Mouse (Mus musculus): Measurements from ENCODE around the gene Hspb8. TPM values are rescaled to one million over a fixed set of nuclear protein-coding genes. Genes with fewer than 3 reads are reported as not detected.
A peak's percentile ranks its signal among the peaks of the same experiment; 100 is the strongest.

Gene Hspb8
- polyA plus RNA-seq, 1 experiment from 2014 or later, result 5.4 TPM

DNA sequence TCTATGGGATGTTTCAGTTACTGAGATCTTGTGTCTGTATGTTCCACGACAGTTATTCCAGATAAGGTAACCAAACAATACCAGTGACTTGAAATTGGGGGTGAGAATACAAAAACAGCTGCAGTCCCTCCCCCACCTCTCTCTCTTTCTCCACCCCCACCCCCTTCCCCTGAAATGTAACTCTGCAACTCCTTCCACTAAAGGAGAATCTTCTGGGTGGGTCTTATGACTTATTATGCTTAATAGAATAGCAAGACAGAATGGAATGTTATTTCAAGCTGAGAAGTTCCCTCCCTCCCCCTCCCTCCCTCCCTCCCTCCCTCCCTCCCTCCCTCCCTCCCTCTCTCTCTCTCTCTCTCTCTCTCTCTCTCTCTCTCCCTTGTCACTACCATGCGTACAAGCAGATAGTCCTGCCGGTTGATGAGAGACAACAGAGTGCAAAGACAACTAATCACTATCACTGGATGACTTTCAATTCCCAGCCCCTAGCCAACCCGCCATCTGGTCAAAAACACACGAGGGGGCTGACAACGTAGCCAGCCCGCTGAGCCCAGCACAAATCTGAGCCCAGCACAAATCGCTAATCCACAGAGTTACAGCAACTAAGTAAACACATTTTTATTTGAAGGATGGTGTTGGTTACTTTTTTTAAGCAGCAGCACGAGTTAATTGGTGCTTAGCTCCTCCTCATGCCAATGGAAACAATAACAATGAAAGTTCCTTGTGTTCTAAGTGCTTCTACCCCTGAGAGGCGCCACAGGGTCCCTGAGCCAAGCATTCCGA is 25.9 kb upstream of the Hspb8 start:
- Histone ChIP-seq H3K27ac (ENCODE audit: low read depth, low read length) (0 out of 2 replicates have a peak overlapping the region, but pooled peaks have one; percentile 1), H3K36me3 (ENCODE audit: control insufficient read depth, insufficient read depth, low read length) (peaks cover 40% of the 10 kb centered on the region), H3K4me3 (ENCODE audit: low read depth, low read length) (no peak overlapping the region), H3K27me3 (replicated peaks; ENCODE audit: control insufficient read depth, insufficient read depth, low read length) (no peaks in the 10 kb centered on the region), H3K9me3 (replicated peaks; ENCODE audit: control insufficient read depth, low read length) (no peaks in the 10 kb centered on the region), H3K4me1 (ENCODE audit: control insufficient read depth, insufficient read depth, low read length) (peaks cover 10% of the 10 kb centered on the region), H3K9ac (ENCODE audit: low read length) (no peak overlapping the region), H3K4me2 (ENCODE audit: low read length) (no peak overlapping the region)
- WGBS, result 3% methylated on average over 11 of the region's 11 CpGs
- ATAC-seq (peak; percentile 46; the same call in 1 of the 2 replicates), DNase-seq (ENCODE audit: low spot score) (peak; percentile 62)

DNA sequence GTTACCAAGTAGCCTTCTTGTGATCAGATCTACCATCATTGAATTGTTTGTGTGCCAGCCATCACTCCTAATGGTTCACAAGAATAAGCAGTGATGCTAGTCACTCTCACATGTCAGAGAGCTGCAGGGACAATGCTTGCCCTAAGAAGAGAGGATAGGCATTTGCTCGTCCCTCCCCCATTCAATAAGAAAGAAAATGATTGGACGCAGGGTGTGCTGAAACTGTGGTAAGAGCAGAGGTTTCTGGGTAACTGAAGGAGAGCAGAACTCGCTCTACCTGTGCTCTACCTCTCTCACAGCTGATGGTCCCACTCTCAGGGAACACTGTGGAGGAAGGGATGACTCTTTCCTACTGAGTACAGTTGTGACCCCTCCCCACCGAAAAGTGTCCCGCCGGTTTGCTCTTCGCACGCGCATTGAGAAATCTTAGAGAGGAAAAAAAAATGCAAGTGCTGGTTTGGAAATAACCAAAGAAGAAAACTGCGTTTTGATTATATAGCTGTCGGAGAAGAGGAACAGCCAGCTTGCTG is 25.2 kb upstream of the Hspb8 start:
- Histone ChIP-seq H3K9me3 (replicated peaks; ENCODE audit: control insufficient read depth, low read length) (no peaks in the 10 kb centered on the region), H3K4me1 (ENCODE audit: control insufficient read depth, insufficient read depth, low read length) (peaks cover 8% of the 10 kb centered on the region), H3K27me3 (replicated peaks; ENCODE audit: control insufficient read depth, insufficient read depth, low read length) (no peaks in the 10 kb centered on the region), H3K4me2 (ENCODE audit: low read length) (no peak overlapping the region), H3K4me3 (ENCODE audit: low read depth, low read length) (no peak overlapping the region), H3K27ac (ENCODE audit: low read depth, low read length) (no peak overlapping the region), H3K9ac (ENCODE audit: low read length) (no peak overlapping the region), H3K36me3 (ENCODE audit: control insufficient read depth, insufficient read depth, low read length) (peaks cover 41% of the 10 kb centered on the region)
- 45% methylated on average over 11 of the region's 11 CpGs for WGBS
- DNase-seq (ENCODE audit: low spot score), result no peak
- no peak for ATAC-seq

DNA sequence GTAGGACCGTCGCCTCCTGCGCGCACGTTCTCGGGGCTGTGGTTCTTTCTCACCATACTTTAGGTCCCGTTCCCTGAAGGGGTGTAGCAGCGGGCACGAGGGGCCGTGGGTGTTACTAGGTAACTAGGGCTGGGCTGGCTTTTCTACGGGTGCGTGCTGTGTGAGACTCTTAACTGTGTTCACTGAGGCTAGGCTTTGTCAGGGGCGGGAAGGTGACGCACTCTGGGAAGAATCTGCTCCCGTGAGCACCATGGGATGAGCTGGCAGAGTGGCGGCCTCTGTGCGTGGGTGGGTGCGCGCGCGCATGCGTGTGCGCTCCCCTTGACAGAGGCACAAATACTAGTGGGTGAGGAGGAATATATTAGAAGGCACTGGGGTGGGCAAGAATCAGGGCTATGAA is 23.9 kb upstream of the Hspb8 start:
- H3K27ac ChIP-seq (ENCODE audit: low read depth, low read length), result no peak overlapping the region
- H3K4me2 ChIP-seq (ENCODE audit: low read length), result no peak overlapping the region
- H3K4me1 ChIP-seq (ENCODE audit: control insufficient read depth, insufficient read depth, low read length), result peaks cover 8% of the 10 kb centered on the region
- H3K9ac ChIP-seq (ENCODE audit: low read length), result no peak overlapping the region
- H3K9me3 ChIP-seq (replicated peaks; ENCODE audit: control insufficient read depth, low read length), result no peaks in the 10 kb centered on the region
- no peak for DNase-seq (ENCODE audit: low spot score)
- H3K27me3 ChIP-seq (replicated peaks; ENCODE audit: control insufficient read depth, insufficient read depth, low read length), result no peaks in the 10 kb centered on the region
- no peak overlapping the region for H3K4me3 ChIP-seq (ENCODE audit: low read depth, low read length)
- peaks cover 37% of the 10 kb centered on the region for H3K36me3 ChIP-seq (ENCODE audit: control insufficient read depth, insufficient read depth, low read length)
- ATAC-seq, result no peak
- WGBS, result 47% methylated on average over 23 of the region's 23 CpGs

DNA sequence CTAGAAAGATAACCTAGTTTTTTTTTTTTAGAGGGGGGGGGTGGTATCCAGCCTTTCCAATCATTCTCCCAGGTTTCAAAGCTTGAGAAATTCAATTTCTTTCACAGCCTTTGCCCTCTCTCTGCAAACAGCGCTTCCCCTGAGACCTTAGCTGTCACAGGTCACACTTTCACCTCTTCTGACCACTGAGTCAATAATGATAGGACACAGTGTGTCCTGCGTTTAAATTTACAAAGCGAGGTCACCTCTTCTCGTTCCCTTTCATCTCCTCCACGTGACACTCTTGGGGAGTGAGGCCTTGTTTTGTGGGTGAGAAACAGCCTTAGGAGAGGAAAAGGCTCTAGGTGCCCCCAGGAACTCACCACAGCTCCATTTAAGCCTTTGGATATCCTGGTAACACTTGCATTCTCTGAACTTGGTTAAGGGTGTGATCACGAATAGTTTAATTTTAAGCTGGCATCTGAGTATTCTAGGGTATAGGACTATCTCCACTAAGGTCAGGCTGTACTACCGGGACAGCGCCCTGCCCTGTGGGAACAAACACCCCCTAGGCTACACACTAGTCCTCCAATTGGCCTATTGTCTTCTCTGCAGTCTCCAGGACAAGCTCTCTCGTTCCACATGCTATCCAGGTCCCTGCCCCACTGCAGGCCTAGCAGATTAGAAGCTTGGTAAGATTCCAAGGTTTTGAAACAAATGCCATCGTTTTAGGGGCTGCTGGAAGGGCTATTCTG is 23.1 kb upstream of the Hspb8 start:
- H3K36me3 ChIP-seq (ENCODE audit: control insufficient read depth, insufficient read depth, low read length), result peaks cover 31% of the 10 kb centered on the region
- H3K27me3 ChIP-seq (replicated peaks; ENCODE audit: control insufficient read depth, insufficient read depth, low read length), result no peaks in the 10 kb centered on the region
- H3K9ac ChIP-seq (ENCODE audit: low read length), result no peak overlapping the region
- H3K4me2 ChIP-seq (ENCODE audit: low read length), result no peak overlapping the region
- ATAC-seq (no peak), DNase-seq (ENCODE audit: low spot score) (no peak)
- WGBS, result 61% methylated on average over 10 of the region's 10 CpGs
- H3K9me3 ChIP-seq (replicated peaks; ENCODE audit: control insufficient read depth, low read length), result no peaks in the 10 kb centered on the region
- no peak overlapping the region for H3K27ac ChIP-seq (ENCODE audit: low read depth, low read length)
- peaks cover 8% of the 10 kb centered on the region for H3K4me1 ChIP-seq (ENCODE audit: control insufficient read depth, insufficient read depth, low read length)
- no peak overlapping the region for H3K4me3 ChIP-seq (ENCODE audit: low read depth, low read length)

DNA sequence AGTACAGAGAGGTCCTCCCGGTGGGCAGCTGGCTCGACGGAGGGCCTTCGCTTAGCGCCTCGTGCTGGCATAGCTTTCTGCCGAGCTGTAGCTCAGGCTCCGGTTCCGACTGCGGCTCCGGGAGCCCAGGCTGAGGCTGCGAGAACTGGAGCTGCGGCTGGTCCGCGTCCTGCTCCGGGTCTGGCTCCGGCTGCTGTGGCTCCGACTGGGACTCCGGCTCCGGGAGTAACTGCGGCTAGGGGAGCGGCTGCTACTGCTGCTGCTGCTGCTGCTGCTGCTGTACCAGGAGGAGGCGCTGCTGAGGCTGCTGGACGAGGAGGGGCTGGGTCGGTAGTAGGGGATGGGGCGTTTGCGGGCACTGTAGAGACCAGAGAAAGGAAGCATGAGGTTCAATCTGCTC is 21.9 kb upstream of the Hspb8 start:
- DNase-seq (ENCODE audit: low spot score) (no peak), ATAC-seq (no peak)
- H3K4me2 ChIP-seq (ENCODE audit: low read length), result no peak overlapping the region
- no peak overlapping the region for H3K4me3 ChIP-seq (ENCODE audit: low read depth, low read length)
- H3K9me3 ChIP-seq (replicated peaks; ENCODE audit: control insufficient read depth, low read length), result no peaks in the 10 kb centered on the region
- H3K9ac ChIP-seq (ENCODE audit: low read length), result no peak overlapping the region
- peaks cover 8% of the 10 kb centered on the region for H3K4me1 ChIP-seq (ENCODE audit: control insufficient read depth, insufficient read depth, low read length)
- no peak overlapping the region; the same call in 1 of the 2 replicates for H3K27ac ChIP-seq (ENCODE audit: low read depth, low read length)
- H3K27me3 ChIP-seq (replicated peaks; ENCODE audit: control insufficient read depth, insufficient read depth, low read length), result no peaks in the 10 kb centered on the region
- 69% methylated on average over 27 of the region's 27 CpGs for WGBS
- peaks cover 25% of the 10 kb centered on the region for H3K36me3 ChIP-seq (ENCODE audit: control insufficient read depth, insufficient read depth, low read length)

DNA sequence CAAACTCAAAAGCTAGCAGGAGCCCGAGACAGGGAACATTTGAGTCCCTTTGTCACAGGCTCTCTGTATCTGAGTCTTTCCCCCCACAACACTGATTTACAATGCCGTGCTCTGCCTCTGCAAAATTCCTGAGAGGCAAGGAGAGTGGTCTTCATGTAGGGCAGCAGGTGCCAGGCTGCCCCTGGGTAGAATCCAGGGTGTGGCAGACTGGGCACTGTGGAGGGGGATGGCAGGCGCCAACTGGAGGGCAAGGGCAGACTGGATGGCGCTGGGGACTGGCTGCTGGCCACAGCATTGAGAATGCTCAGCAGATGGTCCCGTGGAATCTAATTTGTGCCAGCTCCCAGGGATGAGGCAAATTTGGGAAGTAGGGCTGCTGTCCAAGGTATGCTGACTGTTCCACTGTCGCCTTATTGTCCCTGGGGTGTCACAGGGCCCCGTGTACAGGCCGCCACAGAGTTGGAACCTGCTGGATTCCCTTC is 20.8 kb upstream of the Hspb8 start:
- ATAC-seq (peak; percentile 78), DNase-seq (ENCODE audit: low spot score) (peak; percentile 68)
- H3K36me3 ChIP-seq (ENCODE audit: control insufficient read depth, insufficient read depth, low read length), result peaks cover 22% of the 10 kb centered on the region
- H3K4me2 ChIP-seq (ENCODE audit: low read length), result no peak overlapping the region
- H3K27me3 ChIP-seq (replicated peaks; ENCODE audit: control insufficient read depth, insufficient read depth, low read length), result no peaks in the 10 kb centered on the region
- peak overlapping the region; percentile 60; the same call in 1 of the 2 replicates for H3K27ac ChIP-seq (ENCODE audit: low read depth, low read length)
- H3K4me3 ChIP-seq (ENCODE audit: low read depth, low read length), result no peak overlapping the region
- 53% methylated on average over 8 of the region's 8 CpGs for WGBS
- no peak overlapping the region; the same call in 1 of the 2 replicates for H3K9ac ChIP-seq (ENCODE audit: low read length)
- H3K4me1 ChIP-seq (ENCODE audit: control insufficient read depth, insufficient read depth, low read length), result no peaks in the 10 kb centered on the region; the same call in none of the 2 replicates
- no peaks in the 10 kb centered on the region for H3K9me3 ChIP-seq (replicated peaks; ENCODE audit: control insufficient read depth, low read length)

DNA sequence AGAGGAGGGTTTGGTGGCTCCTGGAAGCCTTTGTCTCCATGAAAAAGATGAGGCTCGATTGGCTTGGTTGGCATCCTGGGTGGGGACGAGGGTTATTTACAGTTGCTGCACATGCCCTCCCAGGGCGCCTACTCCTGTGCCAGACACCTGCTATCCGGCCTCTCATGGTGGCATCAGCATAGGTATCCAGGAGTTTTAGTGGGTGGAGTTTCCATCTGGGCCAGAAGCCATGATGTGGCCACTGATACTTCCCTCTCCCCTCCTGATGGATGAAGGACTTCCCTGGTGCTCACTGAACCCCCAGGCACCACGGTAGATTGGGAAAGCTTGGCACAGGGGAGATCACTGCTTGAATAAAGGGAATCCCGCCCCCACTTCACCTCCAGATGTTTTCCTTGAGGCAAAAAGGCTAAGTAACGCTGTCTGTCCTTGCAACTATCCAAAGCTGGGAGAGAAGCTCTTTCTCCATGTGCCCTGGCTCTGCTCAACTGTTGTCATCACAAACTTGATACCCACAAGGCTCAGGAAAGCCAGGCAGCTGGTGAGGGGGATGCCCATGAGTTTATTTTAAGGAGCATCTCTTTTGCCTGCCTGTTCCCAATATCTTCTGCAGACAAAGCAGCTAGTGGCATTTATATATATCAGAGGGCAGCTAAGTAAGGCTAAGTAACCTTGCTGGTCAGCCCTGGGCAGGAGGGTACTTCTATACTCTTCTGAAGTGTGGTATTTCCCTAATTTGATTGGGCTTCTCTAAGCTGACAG is 20.2 kb upstream of the Hspb8 start:
- no peak for DNase-seq (ENCODE audit: low spot score)
- H3K27ac ChIP-seq (ENCODE audit: low read depth, low read length), result peak overlapping the region; percentile 60; the same call in 1 of the 2 replicates
- H3K4me3 ChIP-seq (ENCODE audit: low read depth, low read length), result no peak overlapping the region
- ATAC-seq, result no peak
- no peak overlapping the region for H3K4me2 ChIP-seq (ENCODE audit: low read length)
- H3K36me3 ChIP-seq (ENCODE audit: control insufficient read depth, insufficient read depth, low read length), result peaks cover 22% of the 10 kb centered on the region
- no peaks in the 10 kb centered on the region for H3K27me3 ChIP-seq (replicated peaks; ENCODE audit: control insufficient read depth, insufficient read depth, low read length)
- WGBS, result 75% methylated on average over 7 of the region's 7 CpGs
- H3K4me1 ChIP-seq (ENCODE audit: control insufficient read depth, insufficient read depth, low read length), result no peaks in the 10 kb centered on the region; the same call in none of the 2 replicates
- no peaks in the 10 kb centered on the region for H3K9me3 ChIP-seq (replicated peaks; ENCODE audit: control insufficient read depth, low read length)
- H3K9ac ChIP-seq (ENCODE audit: low read length), result no peak overlapping the region

DNA sequence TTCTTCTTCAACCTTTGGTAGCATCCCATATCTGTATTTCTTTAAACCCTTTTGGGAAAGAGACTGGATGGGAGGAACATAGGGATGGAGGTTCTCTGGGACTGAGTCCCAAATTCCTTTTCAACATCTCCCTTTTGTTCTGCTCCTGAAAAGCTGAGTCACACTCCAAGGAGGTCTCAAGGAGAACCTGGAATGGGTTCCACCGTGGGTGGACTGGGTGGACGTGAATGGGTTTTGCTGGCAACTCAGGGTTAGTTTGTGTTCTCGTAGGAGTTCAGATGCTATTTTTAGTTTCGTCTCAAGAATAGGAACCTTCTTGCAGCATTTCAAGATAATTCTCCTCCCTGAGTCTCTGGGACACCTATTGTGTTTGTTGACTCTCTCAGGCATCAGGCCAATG is 17.6 kb upstream of the Hspb8 start:
- Histone ChIP-seq H3K27ac (ENCODE audit: low read depth, low read length) (no peak overlapping the region), H3K36me3 (ENCODE audit: control insufficient read depth, insufficient read depth, low read length) (peaks cover 22% of the 10 kb centered on the region), H3K4me3 (ENCODE audit: low read depth, low read length) (no peak overlapping the region), H3K27me3 (replicated peaks; ENCODE audit: control insufficient read depth, insufficient read depth, low read length) (no peaks in the 10 kb centered on the region), H3K4me1 (ENCODE audit: control insufficient read depth, insufficient read depth, low read length) (peaks cover 3% of the 10 kb centered on the region), H3K9ac (ENCODE audit: low read length) (no peak overlapping the region), H3K9me3 (replicated peaks; ENCODE audit: control insufficient read depth, low read length) (no peaks in the 10 kb centered on the region), H3K4me2 (ENCODE audit: low read length) (no peak overlapping the region)
- ATAC-seq (no peak), DNase-seq (ENCODE audit: low spot score) (no peak)
- WGBS, result 45% methylated on average over 4 of the region's 4 CpGs
